Mouse (Mus musculus) adrenal gland, postnatal 36 days (tissue): ENCODE measurements around the gene Hexb. TPM values are rescaled to one million over a fixed set of nuclear protein-coding genes. Genes with fewer than 3 reads are reported as not detected.
A peak's percentile ranks its signal among the peaks of the same experiment; 100 is the strongest.

Experiments
- DNase-seq, 2 experiments: peaks; one replicate each; pipeline ENCODE4 v3.0.0; 2021; ENCODE audit warnings: mixed read lengths in 1 of 2
- total RNA-seq, 2 experiments: library from RNA; stranded (reverse); gene quantifications; 2 replicates each; pipeline ENCODE4 v1.2.3; 2021

Hexb gene
- total RNA-seq, 2 experiments from 2014 or later, result 27.6 to 29.2 TPM

- DNase-seq, result no peak
These were observed 26.3 kb upstream of the Hexb start for GRCm38 (mm10) chr13:97224341-97224982.

- DNase-seq, result no peak
These were observed 25.7 kb upstream of the Hexb start for GRCm38 (mm10) chr13:97223856-97224255.

- DNase-seq, result no peak
These were observed 21.9 kb upstream of the Hexb start for GRCm38 (mm10) chr13:97220022-97220421.

- no peak for DNase-seq
These were observed 18.0 kb upstream of the Hexb start for GRCm38 (mm10) chr13:97216196-97216595.

- DNase-seq, result no peak
These were observed 17.4 kb upstream of the Hexb start for GRCm38 (mm10) chr13:97215563-97215962.

GRCm38 (mm10) chr13:97214583-97215268 is 16.6 kb upstream of the Hexb start:
- no peak for DNase-seq

- no peak for DNase-seq
These were observed 10.4 kb upstream of the Hexb start for GRCm38 (mm10) chr13:97208500-97209010.

- DNase-seq, result no peak
These were observed 9.9 kb upstream of the Hexb start for GRCm38 (mm10) chr13:97208112-97208478.

GRCm38 (mm10) chr13:97207472-97208111 is 9.4 kb upstream of the Hexb start:
- DNase-seq, result no peak

GRCm38 (mm10) chr13:97206046-97206445 is 7.9 kb upstream of the Hexb start:
- DNase-seq, result no peak

GRCm38 (mm10) chr13:97205052-97205701 is 7.0 kb upstream of the Hexb start:
- DNase-seq, result peak; percentile 84 to 90

- no peak for DNase-seq
These were observed 3.7 kb upstream of the Hexb start for GRCm38 (mm10) chr13:97201896-97202295.

- DNase-seq, result no peak
These were observed 2.9 kb upstream of the Hexb start for GRCm38 (mm10) chr13:97201076-97201475.

- no peak for DNase-seq
These were observed 966 bp upstream of the Hexb start for GRCm38 (mm10) chr13:97199123-97199522.

GRCm38 (mm10) chr13:97196925-97197218 is 1.3 kb downstream of the Hexb start:
- no peak for DNase-seq

- DNase-seq, result no peak
These were observed 1.8 kb downstream of the Hexb start for GRCm38 (mm10) chr13:97196186-97196924.

GRCm38 (mm10) chr13:97193420-97193819 is 4.7 kb downstream of the Hexb start:
- DNase-seq, result peak; percentile 71 to 76

GRCm38 (mm10) chr13:97192649-97193048 is 5.5 kb downstream of the Hexb start:
- DNase-seq, result no peak

- no peak for DNase-seq
These were observed 10.5 kb downstream of the Hexb start for GRCm38 (mm10) chr13:97187693-97188092.

GRCm38 (mm10) chr13:97186346-97186745 is 11.8 kb downstream of the Hexb start:
- no peak for DNase-seq

- DNase-seq, result peak; percentile 10 to 34
These were observed 13.5 kb downstream of the Hexb start for GRCm38 (mm10) chr13:97184656-97185055.

- DNase-seq, result no peak
These were observed 14.0 kb downstream of the Hexb start for GRCm38 (mm10) chr13:97184168-97184567.
